In genomic region chr9:122635138-122635964, GRCm38 (mm10) we compare ENCODE assay signal across 8 mouse cellular contexts.
A peak's percentile ranks its signal among the peaks of the same experiment; 100 is the strongest.
DNase-seq lines count a peak whose midpoint lies in the region.

No protein-coding gene starts in this region.

- peak; percentile 7 for DNase-seq in gastrocnemius, postnatal 14 days
- no peak for DNase-seq in gastrocnemius, postnatal 36 days
- DNase-seq in urinary bladder, postnatal 14 days (ENCODE audit: low spot score) = peak; percentile 7
- no peak for DNase-seq in urinary bladder, adult 2 months (ENCODE audit: low spot score)
- DNase-seq in kidney, adult 9 months = peak; percentile 93
- peak; percentile 85 for DNase-seq in retina, postnatal 1 day
- no peak for DNase-seq in thymus, postnatal 14 days
- no peak for DNase-seq in heart, postnatal 25 days (ENCODE audit: low spot score)

- intact Hi-C loops in gastrocnemius, postnatal 14 days (cut with DNase I; ENCODE audit: low total_unique reads) = no loop called here
- intact Hi-C loops in gastrocnemius, postnatal 36 days (cut with DNase I) = no loop called here
- intact Hi-C loops in heart, postnatal 25 days (cut with DNase I) = no loop called here

Comparison
In these comparisons a context has a peak if more than half of its experiments do, and no peak if none do; other contexts are left out.
1. DNase-seq: peak in gastrocnemius, postnatal 14 days (single experiment), urinary bladder, postnatal 14 days (single experiment), kidney, adult 9 months (single experiment) and retina, postnatal 1 day (single experiment); none in gastrocnemius, postnatal 36 days (0 of 2), urinary bladder, adult 2 months (single experiment), thymus, postnatal 14 days (single experiment) and heart, postnatal 25 days (single experiment).